Mouse (Mus musculus) ovary, postnatal 36 days (tissue): ENCODE measurements around the gene Tlcd1.
A peak's percentile ranks its signal among the peaks of the same experiment; 100 is the strongest.
"Not testable (repeated sequence)": the region's sequence is repeated elsewhere in the genome, so short reads cannot be mapped to it uniquely, and the experiment has no call there.

ENCODE experiments used
- DNase-seq: peaks from one replicate; pipeline ENCODE4 v3.0.0; 2022; ENCODE audit warnings: low spot score, mixed read lengths

Tlcd1 gene

DNA sequence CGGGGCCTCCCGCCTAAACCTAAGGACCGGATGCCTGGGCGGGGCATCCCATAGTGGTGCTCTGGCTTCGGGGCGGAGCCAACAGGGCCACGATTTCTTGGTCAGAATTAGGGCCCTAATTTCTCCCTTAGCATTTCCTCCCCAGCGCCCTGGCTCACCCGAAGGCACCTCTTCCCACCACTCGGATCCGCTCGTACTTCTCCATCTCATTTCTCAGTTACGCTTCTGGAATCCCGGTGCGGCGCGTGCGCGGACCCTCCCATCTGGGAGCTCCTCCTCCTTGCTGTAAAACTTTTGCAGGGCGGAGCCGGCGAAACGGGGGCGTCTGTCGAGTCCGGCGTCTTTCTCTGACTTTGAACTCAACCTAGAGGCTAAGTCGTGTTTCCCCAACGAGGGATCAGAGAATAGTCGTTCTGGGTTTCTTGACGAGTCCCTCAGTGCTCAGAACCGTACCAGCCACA is at the start of gene Tlcd1, which contains the start of gene Nek8:
Gene Tlcd1, plus strand, starts transcription at position 310 of the 461 bp plus-strand sequence.
Gene Nek8, minus strand, starts transcription at position 274 of the 461 bp plus-strand sequence.
- DNase-seq, result peak; percentile 94

DNA sequence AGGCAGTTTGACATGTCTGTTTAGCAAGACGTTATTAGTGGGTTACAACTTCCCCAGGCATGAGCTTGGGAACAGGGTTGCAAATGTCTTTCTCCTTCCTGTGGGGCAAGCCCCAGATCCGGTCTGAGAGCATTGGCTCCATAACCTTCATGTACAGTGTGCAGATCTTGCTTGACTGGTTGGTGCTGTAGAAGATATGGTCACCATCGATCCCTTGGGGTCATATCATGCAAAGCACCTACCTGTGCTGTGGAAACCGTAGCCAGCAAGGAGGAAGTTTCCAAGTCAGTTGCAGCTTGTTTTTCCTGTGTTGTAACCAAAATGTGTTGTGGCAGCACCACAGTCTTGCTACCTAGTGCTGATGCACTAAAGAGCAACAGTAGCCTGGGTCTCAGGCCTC is 49.8 kb upstream of the Tlcd1 start:
- DNase-seq, result no peak

DNA sequence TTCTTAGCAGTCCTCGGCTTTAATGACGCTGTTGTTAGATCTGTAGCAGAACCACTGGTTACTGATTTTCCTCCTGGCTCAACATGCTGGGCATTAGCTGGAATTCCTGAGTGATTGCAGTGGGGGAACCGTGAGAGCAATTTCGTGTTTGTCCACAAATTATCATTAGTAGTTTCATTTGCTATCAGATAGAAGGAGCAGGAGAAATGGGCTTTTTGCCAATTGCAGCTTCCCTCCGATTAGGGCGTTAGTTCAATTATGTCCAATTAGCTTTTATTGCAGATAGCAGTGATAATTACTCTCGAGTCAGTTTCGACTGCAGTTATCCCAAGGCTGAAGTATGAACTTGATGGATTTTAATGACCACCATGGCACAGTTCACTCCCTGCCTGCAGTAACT is 47.1 kb upstream of the Tlcd1 start:
- DNase-seq, result no peak

DNA sequence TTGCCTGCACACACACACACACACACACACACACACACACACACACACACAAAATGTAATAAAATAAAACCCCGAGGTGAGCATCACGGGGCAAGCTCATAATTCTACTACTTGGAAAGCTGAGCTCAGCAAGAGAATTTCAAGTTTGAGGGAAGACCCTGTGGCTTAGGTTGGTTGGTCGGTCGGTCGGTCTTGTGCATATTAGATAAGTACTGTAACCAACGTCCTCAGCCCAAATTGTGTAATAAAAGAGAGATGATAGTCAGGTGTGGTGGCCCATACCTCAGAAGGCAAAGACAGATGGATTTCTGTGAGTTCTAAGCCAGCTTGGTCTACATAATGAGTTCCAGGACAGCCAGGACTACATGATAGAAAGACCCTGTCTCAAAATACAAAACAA is 42.6 kb upstream of the Tlcd1 start:
- DNase-seq, result no peak

DNA sequence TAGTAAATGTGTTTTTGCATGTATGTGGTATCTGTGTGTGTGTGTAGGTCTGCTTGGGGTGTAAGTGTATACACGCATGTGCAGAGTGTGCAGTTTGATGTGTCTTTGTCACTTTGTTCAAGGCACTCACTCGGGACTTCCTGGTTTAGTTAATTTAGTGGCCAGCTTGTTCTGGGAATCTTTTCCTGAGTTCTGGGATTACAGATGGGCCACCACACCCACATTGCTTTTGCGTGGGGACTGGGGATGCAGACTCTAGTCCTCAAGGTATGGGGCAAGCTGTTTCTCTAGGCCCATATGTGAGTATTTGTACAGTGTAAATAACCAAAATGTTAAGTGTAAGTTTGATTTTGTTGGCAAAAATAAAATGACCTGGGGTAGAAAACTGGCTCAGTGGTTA is 42.2 kb upstream of the Tlcd1 start:
- DNase-seq, result no peak

DNA sequence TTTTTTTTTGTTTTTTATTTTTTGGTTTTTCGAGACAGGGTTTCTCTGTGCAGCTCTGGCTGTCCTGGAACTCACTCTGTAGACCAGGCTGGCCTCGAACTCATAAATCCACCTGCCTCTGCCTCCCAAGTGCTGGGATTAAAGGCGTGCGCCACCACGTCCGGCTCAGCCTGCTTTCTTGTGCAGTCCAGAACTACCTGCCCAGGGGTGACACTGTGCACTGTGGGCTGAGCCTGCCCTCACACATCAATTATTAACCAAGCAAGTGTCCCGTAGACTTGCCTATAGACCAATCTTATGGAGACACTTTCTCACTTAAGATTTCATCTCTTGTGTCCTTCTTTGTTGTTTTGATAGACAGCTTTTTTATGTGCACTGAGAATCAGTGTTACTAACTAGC is 41.2 kb upstream of the Tlcd1 start:
- not testable (repeated sequence) for DNase-seq

DNA sequence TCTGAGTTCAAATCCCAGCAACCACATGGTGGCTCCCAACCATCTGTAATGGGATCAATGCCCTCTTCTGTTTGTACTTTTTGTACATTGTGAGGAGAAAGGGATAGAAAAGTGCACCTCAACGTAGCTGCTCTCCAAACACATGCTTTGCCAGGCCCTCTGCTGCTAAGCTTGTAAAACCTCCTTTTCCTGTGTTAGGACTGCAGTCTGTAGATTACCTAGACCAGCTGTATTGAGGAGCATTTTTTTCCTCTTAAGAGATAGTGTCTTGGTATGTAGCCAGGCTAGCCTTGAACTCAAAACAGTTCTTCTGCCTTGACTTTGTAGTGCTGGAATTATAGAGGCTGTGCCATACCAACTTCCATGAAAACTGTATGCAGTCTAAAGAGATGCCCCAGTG is 40.4 kb upstream of the Tlcd1 start:
- DNase-seq, result no peak

DNA sequence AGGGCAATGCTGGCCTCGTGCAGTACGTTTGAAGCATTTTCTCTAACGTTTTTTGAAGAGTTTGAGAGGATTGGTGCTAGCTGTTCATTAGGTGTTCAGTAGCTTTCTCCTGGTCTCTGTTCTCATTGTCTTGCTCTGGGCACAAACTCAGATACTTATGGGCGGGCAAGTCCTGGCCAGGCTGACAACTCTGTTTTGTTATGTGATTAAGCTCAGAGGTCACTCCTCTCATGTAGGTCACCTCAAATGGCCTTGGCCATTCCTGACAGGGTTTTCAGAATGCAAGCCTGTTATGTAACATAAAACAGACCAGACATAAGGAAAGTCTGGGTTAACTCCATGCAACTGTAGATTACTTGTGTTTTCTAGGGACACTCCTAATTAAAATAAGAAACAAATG is 38.9 kb upstream of the Tlcd1 start:
- no peak for DNase-seq

DNA sequence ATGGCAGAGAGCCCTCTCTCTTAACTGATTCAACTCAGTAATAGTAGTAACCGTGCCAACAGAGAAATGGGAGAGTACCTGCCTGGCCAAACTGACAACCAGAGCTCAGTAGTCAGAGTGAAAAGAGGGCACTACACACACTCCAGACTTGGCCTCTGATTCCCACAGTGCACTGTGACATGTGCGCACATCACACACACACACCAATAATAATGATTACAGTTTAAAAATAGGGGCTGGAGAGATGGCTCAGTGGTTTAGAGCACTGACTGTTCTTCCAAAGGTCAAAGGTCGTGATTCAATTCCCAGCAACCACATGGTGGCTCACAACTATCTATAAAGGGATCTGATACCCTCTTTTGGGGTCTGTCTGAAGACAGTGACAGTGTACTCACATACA is 38.5 kb upstream of the Tlcd1 start:
- DNase-seq, result no peak

DNA sequence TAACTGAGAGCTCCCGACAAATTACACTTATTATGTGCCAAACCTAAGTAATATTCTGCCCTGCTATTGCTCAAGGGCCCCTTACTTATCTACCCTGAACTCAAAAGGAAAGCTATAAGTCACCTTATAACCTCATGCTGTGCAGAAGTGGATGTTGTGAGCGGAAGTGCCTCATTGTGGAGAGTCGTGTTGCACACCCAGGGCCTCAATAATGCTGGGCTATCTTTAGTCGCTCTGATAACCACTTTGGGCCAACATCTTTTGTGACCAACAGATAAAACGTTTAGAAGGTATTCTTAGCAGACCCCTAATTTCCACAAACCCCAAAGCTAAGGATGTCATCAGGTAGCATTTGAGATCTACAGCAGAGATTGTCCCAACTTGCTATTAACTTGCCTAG is 35.8 kb upstream of the Tlcd1 start:
- DNase-seq, result no peak

DNA sequence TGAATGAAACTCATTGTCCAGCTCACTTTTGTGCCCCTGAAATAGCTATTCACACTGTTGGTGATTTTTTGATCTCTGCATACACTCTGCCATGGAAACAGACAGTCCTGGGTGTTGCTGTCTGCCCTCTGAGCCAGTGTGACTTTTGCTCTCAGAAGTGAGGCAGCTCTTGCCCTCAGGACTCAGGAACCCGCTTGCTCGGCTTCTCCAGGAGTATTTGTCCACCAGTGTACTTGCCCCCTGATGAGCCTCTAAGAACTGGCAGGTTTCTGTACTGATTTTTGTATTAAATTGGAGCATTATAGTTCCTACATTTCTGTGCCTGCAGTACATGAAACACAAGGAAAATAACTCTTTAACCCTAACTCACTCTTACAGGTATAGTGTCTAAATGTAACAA is 33.0 kb upstream of the Tlcd1 start:
- no peak for DNase-seq

DNA sequence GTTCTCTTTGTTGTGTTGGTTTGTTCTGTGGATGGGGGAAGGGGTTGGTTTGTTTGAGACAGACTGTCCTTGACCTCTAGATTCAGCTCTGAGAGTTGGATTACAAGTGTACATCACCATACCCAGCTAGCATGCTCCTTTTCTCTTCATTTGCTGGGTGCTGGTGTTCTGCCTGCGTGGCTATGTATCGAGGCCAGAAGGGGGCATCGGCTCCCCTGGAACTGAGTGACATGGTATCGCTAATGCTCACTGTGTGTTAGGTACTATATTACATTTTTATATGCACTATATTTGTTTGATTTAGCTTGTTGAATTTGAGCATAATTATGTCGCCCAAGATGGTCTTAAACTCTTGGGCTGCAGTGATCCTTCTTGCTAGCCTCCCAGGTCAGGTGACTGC is 30.3 kb upstream of the Tlcd1 start:
- no peak for DNase-seq

DNA sequence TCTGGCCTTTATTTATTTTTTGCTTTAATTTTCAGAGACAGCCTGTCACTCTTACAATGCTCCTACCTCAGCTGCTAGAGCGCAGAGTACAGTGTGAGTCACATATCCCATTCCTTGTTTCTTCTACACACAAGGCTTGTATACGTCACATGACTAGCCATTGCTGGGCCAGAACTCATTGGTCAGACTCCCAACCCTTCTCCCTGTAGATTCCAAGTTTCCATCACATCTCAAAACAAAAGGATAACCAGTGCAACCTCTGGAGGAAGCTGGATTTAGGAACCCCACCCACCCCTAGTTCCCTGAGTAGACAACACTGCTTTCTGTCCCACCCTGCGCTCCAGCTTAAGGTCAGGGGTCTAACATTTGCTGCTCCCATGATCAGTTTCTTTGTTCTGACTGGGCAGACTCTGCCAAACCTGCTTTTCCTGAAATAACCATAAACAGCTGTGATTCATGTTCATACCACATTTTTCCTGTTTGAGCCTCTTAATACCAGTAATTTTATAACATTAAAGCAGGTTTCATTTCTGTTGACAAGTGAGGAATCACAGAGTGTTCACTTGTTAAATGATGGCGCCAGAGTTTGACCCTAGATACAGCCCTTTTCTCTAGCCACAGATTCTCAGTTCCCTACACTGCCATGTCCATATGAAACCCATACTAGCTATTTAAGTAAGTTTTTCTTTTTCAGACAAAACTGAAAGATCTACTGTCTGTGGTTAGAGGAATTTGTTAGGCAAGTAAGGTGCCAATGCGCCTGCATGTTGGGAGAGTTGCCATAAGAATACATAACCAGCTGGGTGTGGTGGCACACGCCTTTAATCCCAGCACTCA is 29.6 kb upstream of the Tlcd1 start:
- DNase-seq, result no peak

DNA sequence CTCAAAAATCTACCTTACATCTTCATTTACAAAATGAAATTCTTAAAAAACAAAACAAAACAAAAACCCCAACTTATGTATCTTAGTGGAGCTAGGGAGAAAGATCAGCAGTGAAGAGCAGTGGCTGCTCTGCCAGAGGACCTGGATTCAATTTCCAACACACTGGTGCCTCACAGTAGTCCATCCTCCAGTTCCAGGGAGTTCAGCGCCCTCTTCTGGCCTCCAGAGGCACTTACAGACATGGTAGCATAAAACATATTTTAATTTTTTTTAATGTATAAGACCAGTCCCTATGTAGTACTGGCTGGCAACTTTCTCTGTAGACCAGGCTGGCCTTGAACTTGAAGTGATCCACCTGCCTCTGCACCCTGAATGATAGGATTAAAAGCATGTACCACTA is 25.4 kb upstream of the Tlcd1 start:
- no peak for DNase-seq

DNA sequence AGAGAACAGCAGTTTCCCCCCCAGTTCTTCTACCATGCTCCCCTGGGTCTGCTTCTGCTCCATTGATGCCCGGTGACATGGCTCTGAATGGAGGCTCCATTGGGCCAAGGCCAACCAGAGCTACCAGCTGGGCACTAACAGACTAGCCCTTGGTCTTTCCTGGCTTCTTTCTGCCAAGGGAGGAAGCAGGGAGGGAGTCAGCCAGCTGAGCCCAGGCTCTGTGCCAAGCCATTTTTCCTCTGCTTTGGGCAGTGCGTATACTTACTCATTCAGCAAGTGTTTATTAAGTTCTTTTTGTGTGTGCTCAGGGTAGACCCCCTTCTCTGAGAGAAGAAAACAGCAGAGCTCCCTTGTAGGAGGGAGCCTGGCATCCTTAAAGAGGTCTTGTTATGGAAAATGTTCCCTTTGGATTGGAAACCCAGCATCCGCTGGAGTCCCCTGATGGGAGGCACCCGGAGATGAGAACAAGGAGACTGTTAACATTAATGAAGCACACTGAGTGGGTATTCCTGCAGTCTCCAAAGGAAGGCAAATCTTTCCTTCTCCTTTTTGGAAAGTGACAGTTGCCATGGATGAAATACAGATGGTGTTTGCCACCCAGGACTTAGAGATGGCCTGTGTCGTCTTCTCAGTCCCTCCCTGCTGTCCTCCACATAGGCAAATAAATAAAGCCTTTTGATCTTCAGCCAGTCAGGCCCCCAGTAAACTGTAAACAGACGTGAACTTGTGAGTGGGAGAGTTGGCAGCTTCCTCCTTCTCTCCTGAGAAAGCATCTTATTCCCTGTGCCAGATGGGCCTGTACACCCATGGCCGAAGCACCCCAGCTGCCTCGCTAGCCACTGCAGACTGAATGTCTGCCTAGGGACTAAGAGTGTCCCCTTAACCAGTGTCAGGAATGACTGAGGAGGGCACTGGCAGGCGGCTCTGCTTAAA is 23.9 kb upstream of the Tlcd1 start:
- DNase-seq, result peak; percentile 62

DNA sequence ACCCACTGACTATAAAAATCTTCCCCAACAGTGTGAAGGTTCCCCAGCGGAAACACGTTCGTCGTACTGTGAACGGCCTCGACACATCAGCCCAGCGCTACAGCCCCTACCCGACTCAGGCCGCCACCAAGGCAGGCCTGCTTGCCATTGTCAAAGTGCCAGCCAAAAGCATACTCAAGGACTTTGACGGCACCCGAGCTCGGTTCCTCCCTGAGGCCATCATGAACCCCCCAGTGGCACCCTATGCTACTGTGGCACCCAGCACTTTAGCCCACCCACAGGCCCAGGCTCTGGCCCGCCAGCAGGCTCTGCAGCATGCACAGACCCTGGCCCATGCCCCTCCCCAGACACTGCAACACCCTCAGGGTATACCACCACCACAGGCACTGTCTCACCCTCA is 22.7 kb upstream of the Tlcd1 start:
- DNase-seq, result no peak

DNA sequence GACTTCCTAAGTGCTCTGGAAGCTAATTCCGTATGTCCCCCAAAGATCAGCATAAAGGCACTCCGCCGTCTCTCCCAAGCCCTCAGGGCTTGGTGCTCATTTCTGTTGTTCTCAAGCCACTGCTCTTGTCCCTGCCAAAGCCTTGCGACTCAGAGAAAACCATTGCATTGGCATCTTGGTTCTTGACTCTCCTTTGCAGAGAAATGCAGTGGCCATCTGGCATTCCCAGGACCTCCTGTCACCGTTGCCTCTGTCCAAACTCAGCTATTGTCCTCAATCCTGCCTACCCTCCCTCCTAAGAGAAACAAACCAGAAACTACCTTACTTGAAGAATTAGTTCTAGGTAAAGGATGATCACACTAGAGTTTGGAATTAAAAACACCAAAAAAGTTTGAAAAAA is 20.8 kb upstream of the Tlcd1 start:
- no peak for DNase-seq

DNA sequence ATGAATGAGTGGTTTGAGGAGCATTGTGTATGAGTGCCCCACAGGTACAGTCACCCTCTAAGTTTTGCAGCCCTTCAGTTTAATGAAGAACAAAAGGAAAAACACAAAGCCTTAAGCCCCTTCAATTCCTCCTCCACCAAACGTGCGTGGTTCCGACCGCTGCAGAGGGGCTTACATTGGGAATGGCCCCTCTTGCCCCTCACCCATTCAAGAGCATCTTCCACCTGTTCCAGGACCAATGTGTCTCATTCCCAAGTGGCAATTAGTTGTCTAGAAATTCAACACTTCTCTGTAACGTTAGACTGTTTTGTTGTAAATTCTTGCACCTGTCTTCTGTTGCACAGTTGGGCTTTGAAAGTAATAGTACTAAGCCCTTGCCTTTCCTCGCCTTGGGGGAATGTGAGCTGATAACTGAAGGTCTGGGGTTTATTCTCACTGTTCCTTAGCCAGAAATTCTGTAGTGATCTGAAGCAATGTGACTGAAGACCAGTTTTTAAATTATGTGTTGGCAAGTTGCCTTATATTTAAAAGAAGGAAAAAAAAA is 20.3 kb upstream of the Tlcd1 start:
- no peak for DNase-seq

DNA sequence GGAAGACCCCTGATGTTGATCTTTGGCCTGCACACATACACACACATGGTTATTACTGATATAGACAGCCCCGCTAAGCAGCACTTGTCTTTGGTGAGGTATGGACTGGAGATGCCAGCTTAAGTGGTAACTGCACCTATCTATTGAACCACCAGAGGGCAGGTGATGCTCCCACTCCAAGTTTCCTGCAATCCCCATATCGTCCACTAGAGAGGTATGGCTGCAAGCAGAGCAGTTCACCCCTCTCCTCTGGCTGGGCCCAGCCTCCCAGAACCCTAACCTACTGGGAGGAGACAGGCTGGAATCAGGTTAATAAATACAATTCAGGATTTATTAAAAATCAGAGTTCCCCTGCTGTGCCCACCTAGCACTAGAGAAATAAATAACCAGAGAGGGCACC is 17.4 kb upstream of the Tlcd1 start:
- DNase-seq, result peak; percentile 61

DNA sequence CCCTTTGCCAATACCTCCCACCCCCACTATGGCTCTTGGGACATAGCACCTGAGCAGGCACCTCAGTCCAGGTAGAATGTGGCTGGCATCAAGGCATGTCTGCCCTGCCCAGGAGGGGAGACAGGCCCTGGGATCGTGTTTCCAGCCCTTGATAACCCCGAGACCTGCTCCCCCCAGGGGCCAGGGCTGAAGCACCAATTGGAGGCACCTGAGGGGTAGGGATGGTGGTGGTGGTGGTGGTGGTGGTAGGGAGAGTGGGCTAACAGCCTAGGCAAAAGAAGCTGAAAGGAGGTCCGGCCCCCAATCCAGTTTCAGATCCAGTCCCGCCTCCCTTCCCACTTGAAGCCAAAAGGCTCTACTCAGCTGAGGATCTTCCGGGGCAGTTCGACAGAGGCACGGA is 17.0 kb upstream of the Tlcd1 start:
- no peak for DNase-seq

DNA sequence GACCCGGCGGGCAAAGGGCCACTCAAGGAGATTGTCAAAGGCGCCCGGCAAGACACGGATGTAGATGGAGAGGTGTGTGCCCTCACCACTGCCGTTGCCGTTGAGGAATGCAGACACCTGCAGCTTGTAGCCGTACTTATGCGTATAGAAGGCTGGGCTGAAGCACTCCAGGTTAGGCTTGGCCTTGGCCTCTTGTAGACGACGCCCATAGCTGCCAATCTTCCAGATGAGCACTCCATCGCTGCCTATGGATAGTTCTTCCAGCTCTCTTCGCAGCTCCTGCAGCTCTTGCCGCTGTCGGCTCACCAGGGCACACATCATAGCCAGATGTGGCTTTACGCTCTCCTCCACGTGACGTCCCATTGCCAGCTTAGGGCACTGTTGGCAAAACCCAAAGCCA is 16.3 kb upstream of the Tlcd1 start:
- DNase-seq, result no peak

DNA sequence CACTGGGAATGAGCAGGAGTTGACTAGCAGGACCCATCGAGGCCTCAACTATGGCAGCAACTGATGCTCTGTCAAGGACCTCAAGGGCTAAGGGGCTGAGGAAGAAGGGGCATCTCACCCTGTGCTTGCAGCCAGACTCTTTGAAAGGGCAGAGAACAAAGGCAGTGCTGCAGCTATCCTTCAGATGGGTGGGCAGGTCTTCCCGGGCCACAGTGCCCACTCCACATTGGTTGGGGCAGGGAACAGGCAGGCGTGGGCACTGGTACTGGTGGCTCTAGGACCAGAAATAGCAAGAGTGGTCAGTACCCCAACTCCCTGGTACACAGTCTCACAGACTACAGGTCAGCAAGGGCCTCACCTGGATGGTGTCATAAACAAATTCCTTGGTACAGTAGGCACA is 15.8 kb upstream of the Tlcd1 start:
- no peak for DNase-seq

DNA sequence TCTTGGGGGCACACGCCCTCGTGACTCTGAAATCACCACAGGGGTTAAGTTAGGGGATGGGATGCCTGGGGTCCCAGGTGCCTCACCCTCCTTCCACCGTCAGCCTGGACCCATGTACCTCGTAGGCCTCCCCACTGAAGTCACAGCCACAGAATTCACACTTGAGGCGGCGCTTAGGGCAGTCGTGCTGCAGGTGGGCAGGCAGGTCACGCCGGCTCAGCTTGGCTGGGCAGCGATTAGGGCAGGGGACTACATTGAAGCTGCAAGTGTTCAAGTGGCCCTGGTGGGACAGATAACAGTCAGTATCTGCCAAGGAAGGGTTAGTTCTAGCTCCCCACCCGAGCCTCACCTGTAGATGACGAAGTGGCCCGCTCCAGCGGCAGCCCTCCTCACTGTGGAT is 15.3 kb upstream of the Tlcd1 start:
- no peak for DNase-seq
